Mouse (Mus musculus) T-helper 2 cell (primary cell): ENCODE measurements around the gene Tanc1.

Experiments used
- in situ Hi-C: fragments of 300-600 bp; cut with MboI, MseI; formaldehyde crosslinking; loops from one replicate; pipeline ENCODE4 v1.15.1; 2025; ENCODE audit warnings: high pct_unique_total_duplicates

The Tanc1 gene

DNA sequence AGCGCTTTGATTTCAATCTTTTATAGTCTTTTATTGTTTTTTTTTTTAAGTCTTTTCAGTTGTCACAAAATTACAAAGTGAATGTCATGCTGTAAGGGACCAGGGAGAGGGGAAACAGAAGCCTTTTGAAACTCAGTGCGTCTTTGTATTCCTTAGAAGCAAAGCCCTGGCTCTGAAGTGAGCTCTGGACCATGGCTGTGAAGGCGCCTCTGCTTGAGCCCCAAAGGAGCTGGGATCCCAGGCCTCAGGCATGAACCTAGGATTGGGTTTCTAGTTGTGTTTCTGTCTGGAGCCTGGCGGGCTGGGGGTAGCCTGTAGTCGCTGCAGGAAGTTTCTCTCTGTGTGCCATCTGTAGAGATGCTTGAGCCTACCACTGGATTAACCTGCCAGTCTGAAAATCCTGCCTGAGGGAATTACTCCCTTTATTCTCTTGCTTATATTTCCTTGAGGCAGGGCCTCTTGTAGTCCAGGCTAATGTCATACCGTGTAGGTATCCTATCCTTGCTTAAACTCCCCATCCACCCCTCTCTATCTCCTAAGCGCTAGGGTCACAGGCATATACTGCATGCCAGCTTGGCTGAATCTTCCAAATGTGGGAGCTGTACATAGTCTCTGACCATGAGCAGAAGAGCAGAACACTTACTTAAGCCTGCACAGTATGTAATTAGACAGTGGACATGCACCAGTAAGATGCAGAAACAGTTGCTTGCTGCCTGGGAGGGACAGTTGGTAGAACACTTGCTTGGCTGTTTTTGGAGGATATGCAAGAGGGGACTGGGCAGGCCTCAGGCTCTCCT lies 177.1 kb downstream of the Tanc1 start:
- in situ Hi-C loops = no loop called here

DNA sequence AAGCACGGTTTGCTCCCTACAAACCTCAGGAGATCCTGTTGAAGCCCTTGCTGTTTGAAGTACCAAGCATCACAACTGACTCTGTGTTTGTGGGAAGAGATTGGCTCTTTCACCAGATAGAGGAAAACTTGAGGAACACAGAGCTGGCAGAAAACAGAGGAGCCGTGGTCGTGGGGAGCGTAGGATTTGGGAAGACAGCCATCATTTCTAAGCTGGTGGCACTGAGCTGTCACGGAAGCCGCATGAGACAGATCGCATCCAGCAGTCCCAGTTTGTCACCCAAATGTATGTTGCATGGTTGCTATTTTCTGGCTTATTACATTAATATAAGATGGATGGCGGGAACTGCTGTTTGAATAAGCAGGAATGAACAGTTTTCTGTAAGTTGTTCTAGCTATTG lies 179.8 kb downstream of the Tanc1 start:
- in situ Hi-C loops = no loop called here

DNA sequence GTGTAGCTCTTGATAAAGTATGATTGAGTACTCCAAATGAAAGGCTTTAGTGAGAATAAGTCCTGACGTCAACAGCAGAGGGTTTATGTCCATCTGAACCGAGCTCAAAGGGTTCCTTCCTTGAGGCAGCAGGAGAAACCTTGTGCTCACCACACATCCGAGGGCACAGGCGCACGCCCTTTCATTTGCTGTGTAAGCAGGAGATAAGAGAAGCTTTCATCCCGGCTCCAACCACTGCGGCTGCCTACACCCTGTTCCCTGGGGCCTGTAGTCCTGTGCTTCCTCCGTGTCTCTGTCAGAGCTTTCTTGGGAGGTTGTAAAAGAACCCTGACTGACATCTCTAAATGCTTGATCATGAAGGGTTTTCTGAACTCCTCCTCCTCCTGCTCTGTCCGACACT lies 181.5 kb downstream of the Tanc1 start:
- in situ Hi-C loops = no loop called here

DNA sequence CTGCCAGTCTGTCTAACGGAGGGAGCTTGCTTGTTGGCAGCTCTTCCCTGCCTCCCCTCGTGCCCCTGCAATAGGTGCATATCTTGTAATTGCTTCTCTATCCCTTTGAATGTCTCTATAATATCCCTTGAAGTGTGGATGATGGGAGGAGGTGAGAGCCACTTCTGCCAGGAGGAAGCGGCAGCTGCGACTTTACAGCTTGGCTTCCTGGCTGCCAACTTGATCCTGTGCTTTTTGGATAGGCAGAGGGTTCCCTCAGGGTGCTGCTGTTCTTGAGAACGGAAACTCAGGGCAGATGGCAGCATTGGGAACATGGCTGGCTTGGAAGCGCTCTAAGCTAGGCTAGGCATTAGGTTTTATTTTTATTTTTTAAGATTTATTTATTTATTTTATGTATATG lies 183.0 kb downstream of the Tanc1 start:
- in situ Hi-C loops = no loop called here

DNA sequence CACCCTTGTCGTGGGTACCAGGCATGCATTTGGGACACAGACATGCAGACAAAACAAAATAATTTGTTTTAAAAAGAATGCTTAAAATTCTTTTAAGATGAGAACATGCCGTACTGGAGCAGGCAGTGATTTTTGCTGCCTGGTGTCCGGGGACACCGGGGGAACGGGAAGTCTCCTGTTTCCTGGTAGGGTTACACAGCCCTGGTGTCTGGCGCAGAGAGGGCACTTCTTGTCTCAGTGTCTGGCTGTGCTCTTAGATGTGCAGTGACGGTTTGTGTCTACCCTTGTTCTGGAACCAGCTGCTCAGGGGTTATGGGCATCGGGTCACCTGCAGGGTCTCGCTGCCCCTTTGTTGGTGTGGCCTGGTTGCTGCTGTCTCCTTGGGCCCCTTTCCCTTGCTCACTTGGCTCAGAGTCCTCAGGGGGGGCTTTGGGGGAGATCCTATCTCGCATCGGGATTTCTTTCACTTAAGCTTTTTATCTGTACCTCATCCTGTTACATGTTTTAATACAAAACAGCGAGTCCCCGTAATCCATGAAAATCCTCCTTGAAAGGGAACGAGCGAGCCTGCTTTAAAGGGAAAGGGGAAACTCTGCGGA lies 187.2 kb downstream of the Tanc1 start:
- in situ Hi-C loops = no loop called here

DNA sequence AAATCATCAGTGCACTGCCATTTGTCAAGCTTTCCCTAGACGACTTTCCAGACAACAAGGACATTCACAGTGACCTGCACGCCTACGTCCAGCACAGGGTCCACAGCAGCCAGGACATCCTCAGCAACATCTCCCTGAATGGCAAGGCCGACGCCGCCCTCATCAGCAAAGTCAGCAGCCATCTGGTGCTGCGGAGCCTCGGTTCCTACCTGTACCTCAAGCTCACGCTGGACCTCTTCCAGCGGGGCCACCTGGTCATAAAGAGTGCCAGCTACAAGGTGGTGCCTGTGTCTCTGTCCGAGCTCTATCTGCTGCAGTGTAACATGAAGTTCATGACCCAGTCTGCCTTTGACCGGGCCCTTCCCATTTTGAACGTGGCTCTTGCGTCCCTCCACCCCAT lies 187.7 kb downstream of the Tanc1 start:
- in situ Hi-C loops = no loop called here

DNA sequence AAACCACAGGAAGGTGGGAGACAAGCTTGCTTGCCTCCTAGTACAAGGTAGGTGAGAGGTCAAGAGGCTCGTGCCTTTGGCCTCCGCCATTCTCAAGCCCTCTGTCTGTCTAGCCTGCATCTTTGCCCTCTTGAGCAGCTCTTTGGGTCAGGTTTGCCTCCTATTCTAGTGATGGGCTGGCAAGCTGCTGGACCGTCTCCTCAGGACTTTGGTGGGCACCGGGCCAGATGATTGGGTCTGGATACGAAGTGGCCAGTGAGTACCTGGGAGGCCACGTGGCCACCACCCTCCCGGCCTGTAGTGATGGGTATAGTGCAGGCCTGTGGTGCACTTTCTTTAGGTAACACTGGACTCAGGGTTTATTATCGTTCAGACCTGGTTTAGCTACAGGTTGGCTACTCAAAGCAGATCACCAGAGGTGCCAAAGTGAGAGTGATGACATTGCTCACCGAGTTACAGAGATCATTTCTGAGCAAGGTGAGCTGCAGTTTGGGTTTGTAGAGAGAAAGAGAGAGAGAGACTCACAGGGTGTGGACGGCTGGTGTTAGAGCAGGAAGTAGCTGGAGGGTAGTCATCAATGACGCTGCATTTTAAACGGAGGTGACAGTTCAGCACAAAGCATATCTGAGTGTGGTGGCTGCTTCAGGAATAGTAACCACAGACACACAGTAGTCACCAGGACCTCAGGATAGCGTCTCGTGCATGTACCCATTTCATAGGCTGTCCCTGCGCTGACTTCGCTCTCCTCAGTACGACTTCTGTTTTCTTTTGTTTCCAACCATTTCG lies 188.8 kb downstream of the Tanc1 start:
- in situ Hi-C loops = no loop called here

DNA sequence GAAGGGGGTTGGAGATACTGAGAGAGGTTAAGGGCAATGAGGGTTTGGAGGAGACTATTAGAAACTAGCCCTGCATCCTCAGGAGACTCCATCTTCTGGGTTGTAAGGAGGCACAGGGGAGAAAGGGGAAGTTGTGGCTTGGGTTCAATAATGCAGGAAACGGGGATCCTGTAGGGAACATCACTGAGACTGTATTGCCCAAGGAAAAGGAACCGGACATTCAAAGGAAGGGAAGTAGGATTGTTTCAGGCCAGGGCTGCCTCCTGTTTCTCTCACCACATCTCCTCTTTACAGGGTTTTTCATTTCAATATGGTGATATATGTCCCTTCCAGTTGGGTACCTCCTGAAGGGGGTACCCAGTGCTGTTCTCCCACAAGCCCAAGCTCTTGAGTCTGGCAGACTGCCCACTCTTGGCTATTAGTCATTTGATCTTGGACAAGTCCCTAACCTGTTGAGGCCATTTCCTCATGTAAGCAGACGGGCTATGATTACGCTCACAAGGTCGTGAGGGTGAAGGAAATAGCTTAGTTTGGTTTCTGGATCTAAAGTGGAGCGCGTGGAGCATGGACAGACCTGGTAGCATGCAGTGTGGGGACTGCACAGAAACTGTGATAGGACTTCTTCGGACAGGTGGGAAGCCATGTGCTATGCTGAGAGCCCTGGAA lies 191.0 kb downstream of the Tanc1 start:
- in situ Hi-C loops = no loop called here

DNA sequence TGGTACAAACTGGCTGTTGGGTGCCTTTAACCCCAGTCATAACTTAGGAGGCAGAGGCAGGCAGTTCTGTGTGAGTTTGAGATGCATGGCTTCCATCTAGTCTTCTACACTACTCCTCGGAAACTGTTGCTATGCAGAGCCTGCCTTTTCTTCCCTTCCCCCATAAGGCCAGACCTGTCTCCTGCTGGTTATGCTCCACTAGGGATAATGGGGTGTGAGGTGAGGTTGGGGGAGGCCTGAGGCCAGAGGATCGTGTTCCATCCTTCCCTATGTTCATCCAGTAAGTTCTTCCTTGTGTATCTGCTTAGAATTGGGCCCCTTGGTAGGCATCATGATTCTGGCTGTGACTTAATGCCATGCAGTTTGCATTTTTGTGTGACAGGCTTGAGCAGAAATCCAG lies 193.8 kb downstream of the Tanc1 start:
- in situ Hi-C loops = no loop called here

DNA sequence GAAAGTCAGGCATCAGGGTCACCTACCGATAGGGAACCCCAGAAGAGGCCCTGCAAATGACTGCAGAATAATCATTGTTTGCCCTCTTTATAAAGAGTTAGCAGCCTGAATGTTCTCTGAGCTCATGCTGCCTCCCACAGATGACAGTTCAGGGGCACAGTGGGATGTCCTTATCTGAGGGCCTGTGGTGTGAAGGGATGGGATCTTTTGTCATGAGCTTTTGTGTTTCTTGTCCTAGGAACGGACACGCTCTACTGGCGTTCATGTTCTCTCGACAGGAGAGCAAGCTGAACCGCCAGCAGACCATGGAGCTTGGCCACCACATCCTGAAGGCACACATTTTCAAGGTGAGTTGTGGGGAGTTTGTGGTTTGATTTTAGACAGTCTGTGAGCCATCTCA lies 194.2 kb downstream of the Tanc1 start:
- in situ Hi-C loops = no loop called here

DNA sequence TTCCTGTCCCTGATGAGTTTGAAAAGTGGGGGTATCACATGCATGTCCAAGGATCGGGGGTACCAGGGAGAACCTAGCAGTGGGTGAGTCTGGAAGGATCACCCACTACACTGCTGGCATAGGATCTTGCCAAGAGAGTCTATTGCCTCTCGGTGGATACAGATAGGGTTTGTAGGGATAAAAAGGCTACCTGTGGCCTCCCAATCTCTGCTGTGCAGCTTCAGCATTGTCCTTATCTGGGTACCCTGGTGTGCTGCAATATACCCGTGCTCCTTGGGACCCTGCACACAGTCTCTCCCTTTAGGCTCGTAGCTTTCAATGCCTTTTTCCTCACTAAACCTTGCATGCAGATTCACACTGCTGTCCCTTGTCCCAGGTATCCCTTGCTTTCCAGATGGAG lies 196.8 kb downstream of the Tanc1 start:
- in situ Hi-C loops = no loop called here

DNA sequence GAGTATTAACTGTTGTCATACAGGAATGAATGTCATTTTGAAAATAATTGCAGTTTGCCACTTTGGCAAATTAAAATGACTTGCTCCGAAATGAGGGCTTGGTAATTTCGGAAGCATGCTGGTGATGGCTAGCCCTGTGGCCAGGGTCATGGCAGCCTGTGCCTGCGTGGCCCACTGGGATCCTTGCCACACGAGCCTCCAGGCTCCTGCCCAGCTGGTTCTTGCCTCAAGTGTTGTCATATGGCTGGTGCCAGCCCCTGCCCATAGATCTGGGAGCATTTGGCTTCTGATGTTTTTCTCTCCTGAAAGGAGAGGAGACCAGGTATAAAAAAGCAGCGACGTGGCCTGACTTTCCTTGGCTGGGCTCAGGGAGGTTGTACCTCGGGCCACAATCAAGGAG lies 198.2 kb downstream of the Tanc1 start:
- in situ Hi-C loops = no loop called here

DNA sequence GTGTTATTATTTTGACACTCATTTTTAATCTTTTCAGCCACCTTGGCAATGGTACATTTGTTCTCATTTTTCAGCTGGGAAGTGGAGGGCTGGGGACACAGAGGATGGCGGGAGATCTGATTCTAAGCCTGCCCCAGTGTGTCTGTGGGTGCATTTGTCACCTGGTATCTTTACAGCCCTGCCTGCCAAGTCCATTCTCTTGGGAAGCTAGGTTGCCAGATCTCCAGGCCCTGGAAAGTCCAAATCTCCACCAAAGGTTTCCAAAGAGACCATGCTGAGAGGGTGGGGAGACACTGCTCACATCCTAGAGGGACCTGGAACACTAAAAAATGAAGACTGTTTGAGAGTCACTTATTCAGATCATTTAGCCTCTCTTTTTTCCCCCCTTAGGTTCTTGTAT lies 199.4 kb downstream of the Tanc1 start:
- in situ Hi-C loops = no loop called here

DNA sequence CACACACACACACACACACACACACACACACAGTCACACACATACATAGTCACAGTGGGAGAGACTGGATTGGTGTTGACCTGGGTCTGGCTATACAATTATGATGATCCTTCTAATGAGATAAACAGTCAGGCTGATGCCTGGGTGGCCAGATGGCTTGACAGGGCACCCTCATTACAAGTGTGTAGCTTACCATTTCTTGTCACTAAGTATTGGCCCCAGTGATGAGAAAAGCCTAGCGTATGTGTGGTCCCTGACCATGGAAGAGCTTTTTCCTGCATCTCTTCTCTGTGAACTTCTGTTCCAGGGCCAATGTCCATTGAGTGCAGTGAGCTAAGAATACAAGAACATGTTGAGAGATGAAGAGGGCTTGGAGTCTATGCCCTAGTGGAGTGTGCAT lies 200.8 kb downstream of the Tanc1 start:
- in situ Hi-C loops = no loop called here

DNA sequence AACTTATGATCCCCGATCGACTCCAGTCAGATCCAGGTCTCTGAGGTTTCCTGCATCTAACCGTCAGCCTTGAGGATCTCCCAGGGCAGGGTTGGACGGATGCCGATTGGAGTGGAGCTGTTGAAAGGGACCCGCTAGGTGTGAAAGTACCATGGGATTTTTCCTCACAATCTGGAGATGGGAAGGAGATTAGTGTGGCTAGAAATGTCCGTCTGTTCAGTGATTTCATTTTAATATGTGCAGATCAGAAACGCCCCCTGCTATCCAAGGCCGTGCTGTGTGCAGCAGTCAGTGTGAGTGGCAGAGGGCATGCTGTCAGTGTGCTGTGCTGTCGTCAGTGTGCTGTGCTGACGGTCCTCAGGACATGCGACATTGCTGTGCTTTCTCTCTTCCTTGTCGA lies 201.6 kb downstream of the Tanc1 start:
- in situ Hi-C loops = no loop called here

DNA sequence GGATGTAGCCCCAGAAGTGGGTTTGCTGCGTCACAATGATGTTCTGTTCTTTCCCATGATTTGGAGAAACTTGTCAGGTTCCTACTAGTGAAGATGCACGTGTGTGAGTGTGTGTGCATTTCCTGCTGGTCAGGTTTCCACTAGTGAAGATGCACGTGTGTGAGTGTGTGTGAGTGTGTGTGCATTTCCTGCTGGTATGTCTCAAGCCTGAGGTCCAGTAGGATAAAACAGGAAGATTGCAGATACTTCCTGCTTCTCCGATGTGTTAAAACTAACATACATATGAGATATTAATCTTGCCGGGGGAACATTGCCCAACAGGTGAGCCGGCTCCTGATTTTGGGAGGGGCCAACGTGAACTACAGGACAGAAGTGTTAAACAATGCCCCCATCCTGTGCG lies 203.2 kb downstream of the Tanc1 start:
- in situ Hi-C loops = no loop called here

DNA sequence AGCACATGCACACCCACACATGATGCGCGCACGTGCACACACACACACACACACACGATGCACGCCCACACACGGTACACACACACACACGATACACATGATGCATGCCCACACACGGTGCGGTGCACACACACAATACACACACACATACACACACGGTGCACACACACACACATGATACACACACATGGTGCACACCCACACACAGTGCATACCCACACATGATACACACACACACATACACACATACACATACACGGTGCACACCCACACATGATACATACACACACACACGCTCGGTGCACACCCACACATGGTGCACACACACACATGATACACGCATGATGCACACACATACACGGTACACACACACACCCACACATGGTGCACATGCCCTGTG lies 206.8 kb downstream of the Tanc1 start:
- in situ Hi-C loops = no loop called here

DNA sequence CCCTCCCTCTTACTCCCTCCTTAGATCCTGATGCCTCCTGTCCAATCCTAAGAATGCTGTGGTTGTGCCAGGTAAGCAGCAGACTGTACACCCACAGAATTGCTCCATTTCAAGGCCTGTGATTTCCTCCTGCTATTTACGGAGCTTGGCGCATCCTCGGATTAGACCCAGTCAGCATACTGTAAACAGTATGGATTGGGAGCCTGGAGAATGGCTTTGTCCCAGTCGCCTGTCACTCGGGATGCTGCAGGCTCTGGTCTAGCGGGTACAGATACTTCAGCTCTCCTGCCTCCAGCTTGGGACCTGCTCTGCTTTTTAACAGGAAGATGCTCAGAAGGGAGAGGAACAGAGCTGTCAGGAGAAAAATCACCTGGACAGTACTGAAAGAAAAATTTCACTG lies 207.6 kb downstream of the Tanc1 start:
- in situ Hi-C loops = no loop called here

DNA sequence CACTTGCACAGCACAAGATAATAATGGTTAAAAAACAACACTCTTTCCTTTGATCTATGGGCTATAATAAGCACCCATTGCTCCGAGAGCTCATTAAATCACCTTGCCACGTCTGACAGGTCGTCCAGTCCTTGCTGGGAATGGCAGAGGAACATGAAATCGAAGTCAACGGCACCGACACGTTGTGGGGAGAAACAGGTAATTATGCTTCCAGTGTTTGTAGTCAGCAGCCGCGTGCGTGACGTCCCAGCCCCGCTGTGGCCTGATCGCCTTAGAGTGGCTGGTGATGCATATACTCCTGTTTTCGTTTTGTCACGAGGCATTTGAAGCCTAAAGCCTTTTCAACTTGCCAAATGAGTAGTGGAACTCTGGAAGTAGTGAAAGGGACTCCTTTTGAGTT lies 208.2 kb downstream of the Tanc1 start:
- in situ Hi-C loops = no loop called here

DNA sequence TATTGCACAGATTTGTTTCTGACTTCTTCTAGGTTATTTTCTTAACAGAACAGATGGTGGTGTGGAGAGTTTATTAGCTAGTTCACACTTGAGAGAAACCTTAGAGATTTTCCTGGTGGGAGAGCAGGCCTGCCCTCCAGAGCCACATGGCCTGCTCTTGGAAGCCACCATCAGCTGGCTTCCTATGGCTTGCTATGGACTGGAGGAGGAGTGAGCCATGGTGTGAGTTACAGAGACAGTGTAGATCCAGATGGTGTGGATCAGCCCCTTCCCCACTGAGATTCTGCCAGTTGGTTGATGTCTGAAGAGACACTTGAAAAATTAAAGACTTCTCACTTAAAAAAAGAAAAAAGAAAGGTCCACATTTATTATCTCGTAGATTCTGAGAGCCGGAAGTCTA lies 209.2 kb downstream of the Tanc1 start:
- in situ Hi-C loops = no loop called here

DNA sequence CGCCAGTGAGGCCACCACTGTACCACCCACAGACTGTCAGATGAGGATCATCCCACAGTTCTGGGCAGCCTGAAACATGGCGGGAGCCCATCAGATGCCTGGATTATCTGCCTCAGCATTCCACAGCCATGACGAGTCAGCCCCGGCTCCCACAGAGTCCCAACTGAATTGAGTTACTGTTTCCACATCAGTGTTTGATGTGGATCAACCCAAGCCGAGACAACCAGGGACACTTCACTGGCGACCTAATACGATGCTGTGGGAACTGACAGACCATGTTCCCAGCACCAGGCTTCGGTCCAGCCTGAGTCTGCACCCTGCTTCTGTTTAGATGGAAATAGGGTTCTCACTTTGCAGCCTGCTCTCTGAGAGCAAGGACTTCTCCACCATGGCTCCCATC lies 212.4 kb downstream of the Tanc1 start:
- in situ Hi-C loops = no loop called here

DNA sequence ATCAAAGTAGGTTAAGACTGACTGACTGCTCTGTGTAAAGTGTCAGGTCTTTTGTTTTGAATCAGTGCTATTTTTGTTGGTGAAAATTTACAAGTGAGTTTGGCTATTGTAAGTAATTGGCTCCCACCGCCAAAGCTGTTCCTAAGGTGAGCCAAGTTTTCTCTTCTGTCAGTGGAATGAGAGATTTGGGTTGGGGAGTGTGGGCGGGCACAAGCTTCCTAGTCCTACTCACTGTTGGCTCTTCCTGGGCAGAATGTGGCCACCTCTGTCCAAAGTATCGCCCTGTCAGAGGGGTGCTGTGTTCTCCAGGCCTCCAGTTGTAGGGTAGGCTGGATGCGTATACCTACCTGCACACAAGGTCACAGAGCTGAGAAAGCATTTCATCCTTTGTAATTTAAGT lies 213.5 kb downstream of the Tanc1 start:
- in situ Hi-C loops = no loop called here
